Mouse (Mus musculus): ENCODE measurements around the gene Porcn. TPM values are rescaled to one million over a fixed set of nuclear protein-coding genes. Genes with fewer than 3 reads are reported as not detected.
A peak's percentile ranks its signal among the peaks of the same experiment; 100 is the strongest.

The Porcn gene
- polyA plus RNA-seq, 1 experiment, result 67.5 TPM

DNA sequence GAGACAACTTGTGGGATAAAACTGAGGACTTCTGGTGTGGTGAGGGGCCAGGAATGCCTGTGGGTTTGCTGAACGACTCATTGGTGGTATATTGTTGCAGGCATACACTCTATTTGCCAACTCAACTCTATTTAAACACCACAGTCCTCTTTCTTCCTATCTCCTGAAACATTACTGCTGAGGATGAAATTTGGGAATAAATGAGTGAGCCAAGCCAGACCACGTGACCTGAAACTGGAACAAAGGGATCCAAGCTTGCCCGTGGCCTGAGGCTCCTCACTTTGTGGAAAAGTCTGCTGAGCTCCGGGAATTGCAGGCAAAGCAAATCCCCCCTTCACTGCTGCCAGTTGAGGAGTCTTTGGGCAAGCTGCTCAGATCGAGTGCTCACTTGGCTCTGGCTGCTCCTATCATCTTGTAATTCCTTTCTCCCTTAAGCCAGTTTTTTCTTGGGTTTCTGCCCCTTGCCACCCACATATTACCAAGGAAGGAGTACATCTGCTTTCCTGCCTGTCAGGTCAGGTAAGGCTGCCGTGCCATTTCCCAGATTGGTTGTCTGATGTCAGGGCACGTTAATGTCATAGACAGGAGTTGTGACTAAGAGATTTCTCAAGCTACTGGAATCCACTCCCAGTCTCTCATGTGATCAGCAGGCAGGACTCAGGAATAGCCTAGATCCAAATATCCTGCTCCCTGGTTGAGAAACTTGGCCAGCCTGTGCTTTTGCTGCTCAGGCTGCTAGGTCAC lies 16.5 kb upstream of the Porcn start:
- H3K27me3 ChIP-seq (ENCODE audit: control insufficient read depth, insufficient read depth, insufficient read length), result no peaks in the 10 kb centered on the region
- H3K79me2 ChIP-seq (ENCODE audit: control insufficient read depth, insufficient read depth), result no peaks in the 10 kb centered on the region
- peak overlapping the region; percentile 71 for H3K4me2 ChIP-seq (ENCODE audit: low read depth)
- no peak overlapping the region for H3K4me3 ChIP-seq
- no peak for TF ChIP-seq SRF (IDR thresholded peaks at IDR 0.05; ENCODE audit: control insufficient read depth, insufficient read length, low read depth)
- no peak for TF ChIP-seq MYOG (IDR thresholded peaks at IDR 0.05; ENCODE audit: control insufficient read depth in 1 of 3, insufficient read depth in 1 of 3, insufficient read length in 2 of 3, low read depth in 2 of 3)
- TF ChIP-seq MAX (IDR thresholded peaks at IDR 0.05; ENCODE audit: low read depth), result no peak
- no peak for TF ChIP-seq MYOD1 (IDR thresholded peaks at IDR 0.05; ENCODE audit: control insufficient read depth in 1 of 3, insufficient read length in 2 of 3, low read depth in 2 of 3)
- TF ChIP-seq CEBPB (IDR thresholded peaks at IDR 0.05; ENCODE audit: insufficient read depth, poor library complexity, severe bottlenecking), result no peak
- TF ChIP-seq POLR2AphosphoS2 (IDR thresholded peaks at IDR 0.05; ENCODE audit: insufficient read length, low read depth), result no peak
- no peak for TF ChIP-seq TCF3 (IDR thresholded peaks at IDR 0.05; ENCODE audit: insufficient read length, low read depth)
- TF ChIP-seq E2F4 (IDR thresholded peaks at IDR 0.05; ENCODE audit: insufficient read depth), result no peak
- TF ChIP-seq USF1 (IDR thresholded peaks at IDR 0.05; ENCODE audit: low read depth), result peak; percentile 88
- no peak overlapping the region for H3ac ChIP-seq (ENCODE audit: control insufficient read depth, insufficient read length)
- no peaks in the 10 kb centered on the region for H3K36me3 ChIP-seq (ENCODE audit: control insufficient read depth, insufficient read depth)

GRCm38 (mm10) chrX:8222296-8222677 lies 16.0 kb upstream of the Porcn start:
- Histone ChIP-seq H3K4me3 (no peak overlapping the region), H3K79me2 (ENCODE audit: control insufficient read depth, insufficient read depth) (no peaks in the 10 kb centered on the region), H3ac (ENCODE audit: control insufficient read depth, insufficient read length) (no peak overlapping the region), H3K27me3 (ENCODE audit: control insufficient read depth, insufficient read depth, insufficient read length) (no peaks in the 10 kb centered on the region), H3K36me3 (ENCODE audit: control insufficient read depth, insufficient read depth) (no peaks in the 10 kb centered on the region), H3K4me2 (ENCODE audit: low read depth) (peak overlapping the region; percentile 71)
- no peak for TF ChIP-seq CEBPB (IDR thresholded peaks at IDR 0.05; ENCODE audit: insufficient read depth, poor library complexity, severe bottlenecking)
- peak; percentile 36 for TF ChIP-seq SRF (IDR thresholded peaks at IDR 0.05; ENCODE audit: control insufficient read depth, insufficient read length, low read depth)
- no peak for TF ChIP-seq USF1 (IDR thresholded peaks at IDR 0.05; ENCODE audit: low read depth)
- no peak for TF ChIP-seq POLR2AphosphoS2 (IDR thresholded peaks at IDR 0.05; ENCODE audit: insufficient read length, low read depth)
- no peak for TF ChIP-seq E2F4 (IDR thresholded peaks at IDR 0.05; ENCODE audit: insufficient read depth)
- TF ChIP-seq REST (IDR thresholded peaks at IDR 0.05; ENCODE audit: insufficient read depth, insufficient read length), result no peak
- no peak for TF ChIP-seq POLR2A (IDR thresholded peaks at IDR 0.05; ENCODE audit: insufficient read length, low read depth)
- peak; percentile 29 for TF ChIP-seq TCF12 (IDR thresholded peaks at IDR 0.05; ENCODE audit: insufficient read depth, poor library complexity, severe bottlenecking)
- no peak for TF ChIP-seq MAX (IDR thresholded peaks at IDR 0.05; ENCODE audit: low read depth)
- TF ChIP-seq MYOG (IDR thresholded peaks at IDR 0.05; ENCODE audit: control insufficient read depth in 1 of 3, insufficient read depth in 1 of 3, insufficient read length in 2 of 3, low read depth in 2 of 3), result peak in 1 of 3 experiments; percentile 23
- peak in 1 of 3 experiments; percentile 4 for TF ChIP-seq MYOD1 (IDR thresholded peaks at IDR 0.05; ENCODE audit: control insufficient read depth in 1 of 3, insufficient read length in 2 of 3, low read depth in 2 of 3)
- no peak for TF ChIP-seq TCF3 (IDR thresholded peaks at IDR 0.05; ENCODE audit: insufficient read length, low read depth)

GRCm38 (mm10) chrX:8219651-8220050 lies 13.3 kb upstream of the Porcn start:
- no peak overlapping the region for H3ac ChIP-seq (ENCODE audit: control insufficient read depth, insufficient read length)
- no peak for TF ChIP-seq POLR2A (IDR thresholded peaks at IDR 0.05; ENCODE audit: insufficient read length, low read depth)
- no peak for TF ChIP-seq REST (IDR thresholded peaks at IDR 0.05; ENCODE audit: insufficient read depth, insufficient read length)
- TF ChIP-seq USF1 (IDR thresholded peaks at IDR 0.05; ENCODE audit: low read depth), result no peak
- no peak for TF ChIP-seq MYOD1 (IDR thresholded peaks at IDR 0.05; ENCODE audit: control insufficient read depth in 1 of 3, insufficient read length in 2 of 3, low read depth in 2 of 3)
- no peak for TF ChIP-seq E2F4 (IDR thresholded peaks at IDR 0.05; ENCODE audit: insufficient read depth)
- TF ChIP-seq MAX (IDR thresholded peaks at IDR 0.05; ENCODE audit: low read depth), result no peak
- no peak for TF ChIP-seq POLR2AphosphoS2 (IDR thresholded peaks at IDR 0.05; ENCODE audit: insufficient read length, low read depth)
- no peak for TF ChIP-seq SRF (IDR thresholded peaks at IDR 0.05; ENCODE audit: control insufficient read depth, insufficient read length, low read depth)
- no peak for TF ChIP-seq TCF3 (IDR thresholded peaks at IDR 0.05; ENCODE audit: insufficient read length, low read depth)
- no peak for TF ChIP-seq CEBPB (IDR thresholded peaks at IDR 0.05; ENCODE audit: insufficient read depth, poor library complexity, severe bottlenecking)
- no peak for TF ChIP-seq MYOG (IDR thresholded peaks at IDR 0.05; ENCODE audit: control insufficient read depth in 1 of 3, insufficient read depth in 1 of 3, insufficient read length in 2 of 3, low read depth in 2 of 3)
- TF ChIP-seq TCF12 (IDR thresholded peaks at IDR 0.05; ENCODE audit: insufficient read depth, poor library complexity, severe bottlenecking), result no peak
- no peak overlapping the region for H3K4me2 ChIP-seq (ENCODE audit: low read depth)
- H3K36me3 ChIP-seq (ENCODE audit: control insufficient read depth, insufficient read depth), result no peaks in the 10 kb centered on the region
- no peaks in the 10 kb centered on the region for H3K79me2 ChIP-seq (ENCODE audit: control insufficient read depth, insufficient read depth)
- no peak overlapping the region for H3K4me3 ChIP-seq
- H3K27me3 ChIP-seq (ENCODE audit: control insufficient read depth, insufficient read depth, insufficient read length), result no peaks in the 10 kb centered on the region

DNA sequence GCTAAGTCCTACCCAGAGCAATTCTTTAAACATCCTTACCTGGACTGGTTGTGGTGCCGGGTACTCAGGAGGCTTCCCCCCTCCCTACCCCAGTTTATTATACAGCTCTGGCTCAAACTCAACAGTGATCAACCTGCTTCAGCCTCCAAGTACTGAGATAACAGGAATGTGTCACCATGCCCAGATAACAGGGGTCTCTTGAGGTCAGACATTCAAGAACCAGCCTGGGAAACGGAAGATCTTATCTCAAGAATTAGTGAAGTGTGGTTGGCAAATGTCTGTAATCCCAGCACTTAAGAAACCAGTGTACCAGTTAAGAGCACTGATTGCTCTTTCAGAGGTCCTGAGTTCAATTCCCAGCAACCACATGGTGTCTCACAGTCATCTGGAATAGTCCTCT lies 11.8 kb upstream of the Porcn start:
- Histone ChIP-seq H3K4me3 (no peak overlapping the region), H3K4me2 (ENCODE audit: low read depth) (no peak overlapping the region), H3K79me2 (ENCODE audit: control insufficient read depth, insufficient read depth) (no peaks in the 10 kb centered on the region), H3ac (ENCODE audit: control insufficient read depth, insufficient read length) (no peak overlapping the region), H3K27me3 (ENCODE audit: control insufficient read depth, insufficient read depth, insufficient read length) (no peaks in the 10 kb centered on the region), H3K36me3 (ENCODE audit: control insufficient read depth, insufficient read depth) (no peaks in the 10 kb centered on the region)
- TF ChIP-seq SRF (IDR thresholded peaks at IDR 0.05; ENCODE audit: control insufficient read depth, insufficient read length, low read depth) (no peak), POLR2A (IDR thresholded peaks at IDR 0.05; ENCODE audit: insufficient read length, low read depth) (no peak), MYOG (IDR thresholded peaks at IDR 0.05; ENCODE audit: control insufficient read depth in 1 of 3, insufficient read depth in 1 of 3, insufficient read length in 2 of 3, low read depth in 2 of 3) (no peak), REST (IDR thresholded peaks at IDR 0.05; ENCODE audit: insufficient read depth, insufficient read length) (no peak), POLR2AphosphoS2 (IDR thresholded peaks at IDR 0.05; ENCODE audit: insufficient read length, low read depth) (no peak)

All from myocyte (in vitro differentiated cells).